ENCODE assay signal across 8 mouse cellular contexts in genomic region chr3:104777342-104777741, GRCm38 (mm10). TPM values are rescaled to one million over a fixed set of nuclear protein-coding genes. Genes with fewer than 3 reads are reported as not detected.
DNase-seq lines count a peak whose midpoint lies in the region; ATAC-seq and TF ChIP-seq lines count a peak whose summit lies in the region.

No protein-coding gene starts in this region.

- no peak for ATAC-seq in heart, embryonic 16.5 days (replicated peaks; ENCODE audit: extremely low read depth, insufficient read depth, low FRiP score)
- ATAC-seq in limb, embryonic 14.5 days (ENCODE audit: low FRiP score, low read depth): peak; percentile 23; the same call in 1 of the 2 replicates

- H3K4me2 ChIP-seq in heart, embryonic 16.5 days (ENCODE audit: low read depth, low read length): peak overlapping the region; percentile 90
- H3K4me2 ChIP-seq in limb, embryonic 14.5 days (replicated peaks; ENCODE audit: low read depth, low read length, severe bottlenecking): peak overlapping the region; percentile 78

- TF ChIP-seq POLR2A in limb, embryonic 14.5 days (IDR thresholded peaks at IDR 0.05; ENCODE audit: borderline replicate concordance, extremely low read depth, insufficient read depth, insufficient read length): no peak

- H3K9me3 ChIP-seq in heart, embryonic 16.5 days (replicated peaks; ENCODE audit: control insufficient read depth, low read length): no peaks in the 10 kb centered on the region
- no peaks in the 10 kb centered on the region for H3K9me3 ChIP-seq in limb, embryonic 14.5 days (ENCODE audit: control insufficient read depth, low read length)

- no peak overlapping the region for H3K27ac ChIP-seq in heart, embryonic 16.5 days (ENCODE audit: low read length)
- H3K27ac ChIP-seq in limb, embryonic 14.5 days (replicated peaks; ENCODE audit: low read depth, low read length): no peak overlapping the region

- H3K4me3 ChIP-seq in heart, embryonic 16.5 days (ENCODE audit: low read length): peak overlapping the region; percentile 56
- peak overlapping the region; percentile 39 for H3K4me3 ChIP-seq in limb, embryonic 14.5 days (replicated peaks; ENCODE audit: low read length)

- DNase-seq in kidney, adult 18-20 months: peak; percentile 13
- DNase-seq in kidney, adult 11 months: no peak
- peak; percentile 50 for DNase-seq in ZHBTc4 (ENCODE audit: low read depth, low spot score)
- no peak for DNase-seq in limb, embryonic 14.5 days (ENCODE audit: low spot score)
- DNase-seq in retina, embryonic 14.5 days (ENCODE audit: low spot score): peak; percentile 68
- no peak for DNase-seq in urinary bladder, adult 2 months (ENCODE audit: low spot score)
- no peak for DNase-seq in left cerebral cortex, adult 9 months (ENCODE audit: low spot score in 2 of 2)

- 1% methylated on average over 20 of the region's 20 CpGs for WGBS in heart, embryonic 16.5 days
- WGBS in limb, embryonic 14.5 days: 0% methylated on average over 20 of the region's 20 CpGs

- H3K27me3 ChIP-seq in heart, embryonic 16.5 days (ENCODE audit: control insufficient read depth, insufficient read depth, low read length): peaks cover 27% of the 10 kb centered on the region
- H3K27me3 ChIP-seq in limb, embryonic 14.5 days (ENCODE audit: control insufficient read depth, insufficient read depth, low read length): peaks cover 54% of the 10 kb centered on the region

- H3K9ac ChIP-seq in heart, embryonic 16.5 days (ENCODE audit: low read length): peak overlapping the region; percentile 68
- peak overlapping the region; percentile 47 for H3K9ac ChIP-seq in limb, embryonic 14.5 days (ENCODE audit: low read depth, low read length, severe bottlenecking)

- peaks cover 15% of the 10 kb centered on the region for H3K4me1 ChIP-seq in heart, embryonic 16.5 days (ENCODE audit: control insufficient read depth, insufficient read depth, low read length)
- peaks cover 31% of the 10 kb centered on the region for H3K4me1 ChIP-seq in limb, embryonic 14.5 days (ENCODE audit: control insufficient read depth, insufficient read depth, low read length)

- no peaks in the 10 kb centered on the region for H3K36me3 ChIP-seq in heart, embryonic 16.5 days (ENCODE audit: control insufficient read depth, insufficient read depth)
- no peaks in the 10 kb centered on the region for H3K36me3 ChIP-seq in limb, embryonic 14.5 days (ENCODE audit: control insufficient read depth, insufficient read depth, low read length)

RNA-seq across cellular contexts. Expression of gene Ppm1j, which starts 3.5 kb away (rescaled TPM):
- polyA plus RNA-seq in heart, embryonic 16.5 days (2015; fragmentation: Nextera tagmentation; extraction: Ambion mirVana): 36.9 and 38.9 TPM in 2 replicates
- 6.5 and 6.6 TPM in 2 replicates for polyA plus RNA-seq in limb, embryonic 14.5 days (2012; rRNA removed)
- polyA plus RNA-seq in limb, embryonic 14.5 days (2014; fragmentation: Nextera tagmentation; extraction: Ambion mirVana): 4.1 and 4.4 TPM in 2 replicates
- 2.1 and 2.2 TPM in 2 replicates for polyA plus RNA-seq in urinary bladder, adult 2 months (2012; rRNA removed)

RNA-seq across cellular contexts. Expression of gene Fam19a3, which starts 4.3 kb away (rescaled TPM):
- polyA plus RNA-seq in heart, embryonic 16.5 days (2015; fragmentation: Nextera tagmentation; extraction: Ambion mirVana): 0.99 and 1.8 TPM in 2 replicates
- polyA plus RNA-seq in limb, embryonic 14.5 days (2012; rRNA removed): 0.92 and 0.93 TPM in 2 replicates
- 0.26 and 0.36 TPM in 2 replicates for polyA plus RNA-seq in limb, embryonic 14.5 days (2014; fragmentation: Nextera tagmentation; extraction: Ambion mirVana)
- 0.18 and 0.45 TPM in 2 replicates for polyA plus RNA-seq in urinary bladder, adult 2 months (2012; rRNA removed)

RNA-seq across cellular contexts. Expression of gene Rhoc, which starts 10.8 kb away (rescaled TPM):
- polyA plus RNA-seq in heart, embryonic 16.5 days (2015; fragmentation: Nextera tagmentation; extraction: Ambion mirVana): 165 TPM in 2 replicates
- 158 and 161 TPM in 2 replicates for polyA plus RNA-seq in limb, embryonic 14.5 days (2012; rRNA removed)
- polyA plus RNA-seq in limb, embryonic 14.5 days (2014; fragmentation: Nextera tagmentation; extraction: Ambion mirVana): 192 and 199 TPM in 2 replicates
- 124 and 138 TPM in 2 replicates for polyA plus RNA-seq in urinary bladder, adult 2 months (2012; rRNA removed)

RNA-seq across cellular contexts. Expression of gene Mov10, which starts 41.0 kb away (rescaled TPM):
- polyA plus RNA-seq in heart, embryonic 16.5 days (2015; fragmentation: Nextera tagmentation; extraction: Ambion mirVana): 25.4 and 29.7 TPM in 2 replicates
- polyA plus RNA-seq in limb, embryonic 14.5 days (2012; rRNA removed): 32.7 and 41.4 TPM in 2 replicates
- polyA plus RNA-seq in limb, embryonic 14.5 days (2014; fragmentation: Nextera tagmentation; extraction: Ambion mirVana): 41.6 and 43.4 TPM in 2 replicates
- 7.5 and 11.2 TPM in 2 replicates for polyA plus RNA-seq in urinary bladder, adult 2 months (2012; rRNA removed)

Comparison
In these comparisons a context has a peak if more than half of its experiments do, and no peak if none do; other contexts are left out.
1. DNase-seq: peak in kidney, adult 18-20 months (single experiment), ZHBTc4 (single experiment) and retina, embryonic 14.5 days (single experiment); none in kidney, adult 11 months (single experiment), limb, embryonic 14.5 days (single experiment), urinary bladder, adult 2 months (single experiment) and left cerebral cortex, adult 9 months (0 of 2).